Mouse (Mus musculus) limb, embryonic 14.5 days (tissue): Measurements from ENCODE around the gene Gpr87. TPM values are rescaled to one million over a fixed set of nuclear protein-coding genes. Genes with fewer than 3 reads are reported as not detected.

Experiments used
- ATAC-seq: fragments of 200-750 bp; cut with Nextera tagmentation; 2 replicates; pipeline ENCODE4 v1.8.0; 2017; ENCODE audit warnings: low read depth, moderate number of reproducible peaks, moderate TSS enrichment; ENCODE audit not compliant: low FRiP score
- DNase-seq: peaks from one replicate; pipeline ENCODE4 v3.0.0-alpha.2; 2015; ENCODE audit warnings: low spot score
- H3K27ac ChIP-seq: fragments of 300-500 bp; sonication (generic); replicated peaks from 2 replicates; pipeline ENCODE4 v1.5.1; 2014; ENCODE audit warnings: low read depth, mild to moderate bottlenecking, low read length, moderate library complexity, mixed read lengths
- H3K27me3 ChIP-seq: fragments of 300-500 bp; sonication (generic); 2 replicates; pipeline ENCODE4 v1.6.1; 2014; ENCODE audit warnings: low read length, mixed read lengths; ENCODE audit not compliant: control insufficient read depth, insufficient read depth
- H3K36me3 ChIP-seq: fragments of 300-500 bp; sonication (generic); 2 replicates; pipeline ENCODE4 v1.6.1; 2014; ENCODE audit warnings: mild to moderate bottlenecking, low read length, moderate library complexity, mixed read lengths; ENCODE audit not compliant: control insufficient read depth, insufficient read depth
- H3K4me1 ChIP-seq: fragments of 300-500 bp; sonication (generic); 2 replicates; pipeline ENCODE4 v1.6.1; 2014; ENCODE audit warnings: antibody characterized with exemption, low read length, mixed read lengths; ENCODE audit not compliant: control insufficient read depth, insufficient read depth
- H3K4me2 ChIP-seq: fragments of 300-500 bp; sonication (generic); replicated peaks from 2 replicates; pipeline ENCODE4 v1.6.1; 2014; ENCODE audit warnings: low read depth, mild to moderate bottlenecking, low read length, moderate library complexity; ENCODE audit not compliant: severe bottlenecking
- H3K4me3 ChIP-seq: fragments of 300-500 bp; sonication (generic); replicated peaks from 2 replicates; pipeline ENCODE4 v1.5.1; 2014; ENCODE audit warnings: low read length
- H3K9ac ChIP-seq: fragments of 300-500 bp; sonication (generic); 2 replicates; pipeline ENCODE4 v1.6.1; 2014; ENCODE audit warnings: mild to moderate bottlenecking, low read depth, low read length, moderate library complexity; ENCODE audit not compliant: severe bottlenecking
- H3K9me3 ChIP-seq: fragments of 300-500 bp; sonication (generic); 2 replicates; pipeline ENCODE4 v1.6.1; 2016; ENCODE audit warnings: low read length; ENCODE audit not compliant: control insufficient read depth
- POLR2A ChIP-seq: fragments of 200-500 bp; IDR thresholded peaks from 2 replicates; pipeline ENCODE4 v1.8.0; 2012; ENCODE audit warnings: inconsistent platforms, mild to moderate bottlenecking, moderate library complexity, borderline replicate concordance; ENCODE audit not compliant: insufficient read depth, insufficient read length; ENCODE audit errors: extremely low read depth
- WGBS: fragments of 180-500 bp; shearing (Covaris S2); extraction: QIAGEN DNeasy Blood & Tissue Kit; methylation state at CpG from one replicate; pipeline ENCODE4 v1.1.7; 2014; 5-methylcytosine and 5-hydroxymethylcytosine counted together
- polyA plus RNA-seq, 2 experiments: library from polyadenylated mRNA; depleted of rRNA in 1 of 2; stranded (reverse) in 1 of 2; unstranded in 1 of 2; fragments of >200 nt; fragmentation: Nextera tagmentation in 1 of 2; extraction: Ambion mirVana in 1 of 2; gene quantifications; 2 replicates each; pipeline versions ENCODE4 v1.2.1 to v1.2.3; 2012 to 2014

Gene Gpr87
- 5.7 and 6.3 TPM in 2 replicates for polyA plus RNA-seq (2012; rRNA removed)
- polyA plus RNA-seq (2014; fragmentation: Nextera tagmentation; extraction: Ambion mirVana): 14.8 and 20.4 TPM in 2 replicates

DNA sequence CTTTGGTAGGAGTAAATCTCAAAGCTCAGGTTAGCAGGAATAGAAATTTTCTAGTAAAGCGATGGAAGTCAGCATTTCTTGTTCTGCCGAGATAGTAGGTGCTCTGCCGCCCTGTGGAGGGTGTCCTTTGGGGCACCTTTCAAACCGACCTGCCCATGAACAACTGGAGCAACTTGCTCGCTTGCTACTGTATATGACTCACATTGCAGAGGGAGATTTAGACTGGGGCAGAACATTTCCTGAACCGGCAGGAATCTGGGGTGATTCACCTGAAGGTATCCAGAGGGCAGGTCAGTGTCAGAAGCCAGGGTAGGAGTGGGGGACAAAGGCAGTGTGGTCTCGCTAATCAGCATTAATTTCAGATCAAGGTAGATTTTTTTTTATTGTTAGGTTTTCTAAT is at the start of gene Gpr87:
Gene Gpr87, minus strand, starts transcription at position 167 of the 400 bp plus-strand sequence.
- H3K27ac ChIP-seq: peak within 1 kb of the TSS; percentile 14; the same call in 1 of the 2 replicates
- H3K27me3 ChIP-seq: no peaks in the 10 kb centered on the region
- no peaks in the 10 kb centered on the region for H3K4me1 ChIP-seq
- H3K4me2 ChIP-seq: no peak within 1 kb of the TSS
- ATAC-seq (no peak), DNase-seq (no peak)
- no peaks in the 10 kb centered on the region for H3K36me3 ChIP-seq
- no peak for TF ChIP-seq POLR2A
- 78% methylated on average over 7 of the region's 7 CpGs for WGBS
- H3K9ac ChIP-seq: no peak within 1 kb of the TSS
- no peaks in the 10 kb centered on the region for H3K9me3 ChIP-seq
- H3K4me3 ChIP-seq: no peak within 1 kb of the TSS

DNA sequence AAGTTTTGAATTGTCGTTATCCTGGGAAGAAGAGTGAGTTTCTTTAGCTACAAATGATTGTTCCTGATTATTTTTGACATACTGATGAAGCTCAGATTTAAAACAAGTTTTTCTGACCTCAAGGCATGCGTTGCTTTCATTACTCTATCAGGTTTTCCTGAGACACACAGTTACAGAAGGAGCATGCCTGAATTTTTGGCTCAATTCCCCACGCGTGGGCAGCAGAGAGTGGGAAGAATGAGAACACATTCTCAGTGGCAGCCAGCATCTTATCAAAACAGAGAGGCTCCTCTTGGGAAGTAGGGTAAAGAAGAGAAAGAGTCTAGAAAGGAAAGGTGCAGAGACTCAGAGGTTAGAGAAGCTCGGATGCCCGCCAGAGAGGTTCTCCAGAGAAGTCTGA is 48.5 kb upstream of the Gpr87 start:
- DNase-seq: no peak
- no peak overlapping the region for H3K4me2 ChIP-seq
- no peaks in the 10 kb centered on the region for H3K9me3 ChIP-seq
- H3K4me1 ChIP-seq: no peaks in the 10 kb centered on the region
- H3K36me3 ChIP-seq: no peaks in the 10 kb centered on the region
- no peak for ATAC-seq
- H3K9ac ChIP-seq: no peak overlapping the region
- no peak overlapping the region for H3K4me3 ChIP-seq
- 62% methylated on average over 6 of the region's 6 CpGs for WGBS
- H3K27me3 ChIP-seq: no peaks in the 10 kb centered on the region
- no peak overlapping the region for H3K27ac ChIP-seq
- no peak for TF ChIP-seq POLR2A

DNA sequence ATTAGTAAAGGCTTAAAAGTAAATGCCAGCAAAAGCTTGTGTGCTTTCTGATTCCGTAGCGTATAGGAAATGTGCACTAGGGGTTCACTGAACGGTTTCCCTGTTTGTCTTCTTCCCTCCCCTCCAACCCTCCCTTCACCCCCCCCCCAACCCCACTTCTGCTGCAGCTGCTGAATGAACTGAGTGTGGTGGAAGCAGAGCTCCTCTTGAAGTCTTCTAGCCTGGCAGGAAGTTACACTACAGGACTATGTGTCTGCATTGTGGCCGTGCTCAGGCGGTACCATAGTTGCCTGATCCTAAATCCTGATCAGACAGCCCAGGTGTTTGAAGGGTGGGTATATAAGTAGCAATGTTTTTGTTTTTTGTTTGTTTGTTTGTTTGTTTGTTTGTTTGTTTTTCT is 40.0 kb upstream of the Gpr87 start:
- Histone ChIP-seq H3K27ac (no peak overlapping the region), H3K9me3 (no peaks in the 10 kb centered on the region), H3K36me3 (no peaks in the 10 kb centered on the region), H3K4me3 (no peak overlapping the region), H3K4me2 (no peak overlapping the region), H3K9ac (no peak overlapping the region), H3K27me3 (no peaks in the 10 kb centered on the region), H3K4me1 (no peaks in the 10 kb centered on the region)
- ATAC-seq: no peak
- WGBS: 64% methylated on average over 5 of the region's 5 CpGs
- no peak for DNase-seq
- TF ChIP-seq POLR2A: no peak

DNA sequence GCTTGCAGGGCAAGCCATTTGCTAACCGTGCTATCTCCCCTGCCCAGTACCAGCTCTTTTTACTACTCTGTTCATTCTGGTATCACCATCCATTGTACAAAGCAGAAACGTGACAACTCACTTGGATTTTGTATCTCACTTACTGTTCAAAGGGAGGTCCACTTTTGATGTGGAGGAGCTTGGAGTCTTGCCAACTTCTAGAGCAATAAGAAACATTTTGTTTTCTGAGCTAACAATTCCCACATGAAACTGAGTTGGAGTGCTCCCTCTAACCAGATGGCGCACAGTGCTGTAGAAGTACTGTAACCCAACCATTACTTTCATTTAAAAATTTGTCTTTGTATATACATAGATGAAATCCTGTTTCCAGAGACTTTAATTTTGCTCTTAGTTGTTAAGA is 36.0 kb upstream of the Gpr87 start:
- Histone ChIP-seq H3K9ac (no peak overlapping the region), H3K36me3 (no peaks in the 10 kb centered on the region), H3K4me1 (no peaks in the 10 kb centered on the region), H3K4me2 (no peak overlapping the region), H3K4me3 (no peak overlapping the region), H3K27me3 (no peaks in the 10 kb centered on the region), H3K27ac (no peak overlapping the region), H3K9me3 (no peaks in the 10 kb centered on the region)
- peak; percentile 69 for DNase-seq
- no peak for ATAC-seq
- WGBS: 49% methylated on average over 3 of the region's 3 CpGs
- no peak for TF ChIP-seq POLR2A

DNA sequence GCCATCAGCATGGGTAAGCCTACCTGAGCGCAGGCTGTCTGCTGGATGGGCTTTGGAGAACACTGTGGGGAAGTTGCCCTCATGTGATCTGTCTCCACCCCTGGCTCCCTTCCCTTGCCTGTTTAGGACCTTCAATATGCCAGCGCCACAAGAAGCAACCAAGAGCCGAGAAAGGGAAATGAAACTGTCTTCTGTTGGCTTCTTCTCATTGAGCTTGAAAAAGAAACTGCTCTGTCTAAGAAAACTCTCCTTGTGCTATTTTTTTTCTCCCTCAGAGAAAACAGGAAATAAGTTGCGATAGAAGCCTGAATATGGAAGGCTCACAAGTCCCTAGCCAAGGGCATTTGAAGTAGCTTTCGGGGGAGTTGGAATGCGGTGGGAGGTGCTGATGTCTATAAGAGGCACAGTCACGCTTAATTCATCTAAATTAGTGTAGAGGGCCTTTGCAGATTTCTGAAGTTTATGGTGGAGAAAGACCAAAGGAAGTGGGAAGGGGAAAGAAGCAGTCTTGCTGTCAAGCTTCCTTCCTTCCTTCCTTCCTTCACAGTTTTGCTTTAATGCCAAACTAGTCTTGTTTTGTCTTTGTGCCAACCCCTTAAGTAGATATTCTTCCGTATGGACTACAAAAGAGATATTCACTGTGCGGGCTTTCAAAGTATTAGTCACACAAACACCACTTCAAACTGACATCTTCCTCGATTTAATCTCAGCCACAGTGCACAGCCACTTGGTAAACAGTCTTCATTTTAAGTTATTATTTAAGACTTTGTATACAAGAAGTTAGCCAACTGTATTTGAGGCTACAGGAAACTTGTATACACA is 34.0 kb upstream of the Gpr87 start:
- Histone ChIP-seq H3K9me3 (no peaks in the 10 kb centered on the region), H3K4me1 (no peaks in the 10 kb centered on the region), H3K4me3 (no peak overlapping the region), H3K4me2 (no peak overlapping the region), H3K36me3 (no peaks in the 10 kb centered on the region), H3K27ac (0 out of 2 replicates have a peak overlapping the region, but pooled peaks have one; percentile 9), H3K9ac (no peak overlapping the region), H3K27me3 (no peaks in the 10 kb centered on the region)
- 64% methylated on average over 10 of the region's 10 CpGs for WGBS
- no peak for TF ChIP-seq POLR2A
- ATAC-seq (no peak), DNase-seq (peak; percentile 9)
